Mouse (Mus musculus) MEL (cell line): ENCODE measurements around the gene Wdr31. TPM values are rescaled to one million over a fixed set of nuclear protein-coding genes. Genes with fewer than 3 reads are reported as not detected.
A peak's percentile ranks its signal among the peaks of the same experiment; 100 is the strongest.

Experiments
- DNase-seq: peaks from one replicate; pipeline ENCODE4 v3.0.0; 2011; ENCODE audit warnings: low read depth, low spot score
- H3K27ac ChIP-seq: 2 replicates; pipeline ENCODE4 v1.5.1; 2012; ENCODE audit warnings: low read depth, mild to moderate bottlenecking, control low read depth, low read length, moderate library complexity; ENCODE audit not compliant: control insufficient read depth
- H3K27me3 ChIP-seq, 2 experiments: fragments of 150-350 bp in 1 of 2; sonication (generic) in 1 of 2; 2 replicates each; pipeline ENCODE4 v1.6.1; 2012; ENCODE audit warnings: low read length in 2 of 2, mild to moderate bottlenecking in 2 of 2, improper control_type of control experiment in 1 of 2, moderate library complexity in 1 of 2; ENCODE audit not compliant: insufficient read depth in 2 of 2, control insufficient read depth in 1 of 2
- H3K36me3 ChIP-seq, 2 experiments: 2 replicates each; pipeline ENCODE4 v1.6.1; 2012 to 2014; ENCODE audit warnings: low read length in 2 of 2, improper control_type of control experiment in 1 of 2, inconsistent platforms in 1 of 2, mild to moderate bottlenecking in 1 of 2; ENCODE audit not compliant: insufficient read depth in 2 of 2, control insufficient read depth in 1 of 2
- H3K4me1 ChIP-seq, 2 experiments: fragments of 150-350 bp in 1 of 2; sonication (generic) in 1 of 2; 2 replicates each; pipeline ENCODE4 v1.6.1; 2012; ENCODE audit warnings: low read length in 2 of 2, improper control_type of control experiment in 1 of 2, mild to moderate bottlenecking in 1 of 2; ENCODE audit not compliant: insufficient read depth in 2 of 2, control insufficient read depth in 1 of 2
- H3K4me3 ChIP-seq, 2 experiments: fragments of 150-350 bp in 1 of 2; sonication (generic) in 1 of 2; 2 replicates each; pipeline ENCODE4 v1.5.1; 2012; ENCODE audit warnings: low read depth in 2 of 2, low read length in 2 of 2, mild to moderate bottlenecking in 2 of 2, moderate library complexity in 2 of 2, control low read depth in 1 of 2, improper control_type of control experiment in 1 of 2; ENCODE audit not compliant: control insufficient read depth in 1 of 2, insufficient read depth in 1 of 2
- H3K79me2 ChIP-seq: 2 replicates; pipeline ENCODE4 v1.6.1; 2012; ENCODE audit warnings: mild to moderate bottlenecking, low read length, moderate library complexity; ENCODE audit not compliant: control insufficient read depth, poor library complexity, insufficient read depth
- H3K9ac ChIP-seq: 2 replicates; pipeline ENCODE4 v1.6.1; 2012; ENCODE audit warnings: low read depth, mild to moderate bottlenecking, control low read depth, low read length, moderate library complexity; ENCODE audit not compliant: control insufficient read depth, poor library complexity, severe bottlenecking
- H3K9me3 ChIP-seq: fragments of 150-350 bp; sonication (generic); replicated peaks from 2 replicates; pipeline ENCODE4 v1.6.1; 2012; ENCODE audit warnings: mild to moderate bottlenecking, low read length, improper control_type of control experiment, moderate library complexity; ENCODE audit not compliant: insufficient read depth
- CHD1 ChIP-seq: IDR thresholded peaks from 2 replicates; pipeline ENCODE4 v1.6.1; 2012; ENCODE audit warnings: low read depth, mild to moderate bottlenecking, inconsistent platforms, low read length, improper control_type of control experiment
- CHD2 ChIP-seq: IDR thresholded peaks from 2 replicates; pipeline ENCODE4 v1.6.1; 2011; ENCODE audit warnings: low read length, improper control_type of control experiment
- CTCF ChIP-seq, 3 experiments: IDR thresholded peaks in 2 of 3; conservative IDR thresholded peaks in 1 of 3; 2 replicates each; pipeline ENCODE4 v1.5.1; 2011 to 2012; ENCODE audit warnings: low read length in 3 of 3, low read depth in 2 of 3, mild to moderate bottlenecking in 2 of 3, improper control_type of control experiment in 1 of 3, inconsistent platforms in 1 of 3, mixed read lengths in 1 of 3, moderate library complexity in 1 of 3; ENCODE audit not compliant: control insufficient read depth in 1 of 3, insufficient read depth in 1 of 3, poor library complexity in 1 of 3, severe bottlenecking in 1 of 3
- ELF1 ChIP-seq: IDR thresholded peaks from 2 replicates; pipeline ENCODE4 v1.6.1; 2014; ENCODE audit warnings: low read depth, mild to moderate bottlenecking, inconsistent platforms, low read length, improper control_type of control experiment, moderate library complexity
- EP300 ChIP-seq, 2 experiments: IDR thresholded peaks; 2 replicates each; pipeline ENCODE4 v1.6.1; 2011; ENCODE audit warnings: improper control_type of control experiment in 2 of 2, low read length in 2 of 2, low read depth in 1 of 2, mild to moderate bottlenecking in 1 of 2
- ETS1 ChIP-seq: IDR thresholded peaks from 2 replicates; pipeline ENCODE4 v1.6.1; 2012; ENCODE audit warnings: low read depth, mild to moderate bottlenecking, inconsistent platforms, low read length, improper control_type of control experiment, moderate library complexity
- GABPA ChIP-seq: IDR thresholded peaks from 2 replicates; pipeline ENCODE4 v1.6.1; 2012; ENCODE audit warnings: low read depth, mild to moderate bottlenecking, inconsistent platforms, low read length, improper control_type of control experiment, moderate library complexity
- GATA1 ChIP-seq: IDR thresholded peaks from 2 replicates; pipeline ENCODE4 v1.6.1; 2011; ENCODE audit warnings: low read depth, low read length, improper control_type of control experiment
- MAX ChIP-seq: IDR thresholded peaks from 2 replicates; pipeline ENCODE4 v1.6.1; 2011; ENCODE audit warnings: low read length, improper control_type of control experiment
- MXI1 ChIP-seq: IDR thresholded peaks from 2 replicates; pipeline ENCODE4 v1.6.1; 2011; ENCODE audit warnings: mild to moderate bottlenecking, low read depth, low read length, improper control_type of control experiment
- POLR2A ChIP-seq, 2 experiments: IDR thresholded peaks; 2 replicates each; pipeline ENCODE4 v1.6.1; 2011 to 2012; ENCODE audit warnings: low read length in 2 of 2, mild to moderate bottlenecking in 2 of 2, control low read depth in 1 of 2, improper control_type of control experiment in 1 of 2, low read depth in 1 of 2, moderate library complexity in 1 of 2; ENCODE audit not compliant: control insufficient read depth in 1 of 2, insufficient read depth in 1 of 2, poor library complexity in 1 of 2
- POLR2AphosphoS2 ChIP-seq: IDR thresholded peaks from 2 replicates; pipeline ENCODE4 v1.6.1; 2011; ENCODE audit warnings: low read length, improper control_type of control experiment
- RAD21 ChIP-seq: IDR thresholded peaks from 2 replicates; pipeline ENCODE4 v1.6.1; 2011; ENCODE audit warnings: mild to moderate bottlenecking, low read depth, low read length, improper control_type of control experiment
- RCOR1 ChIP-seq: IDR thresholded peaks from 2 replicates; pipeline ENCODE4 v1.6.1; 2012; ENCODE audit warnings: low read depth, mild to moderate bottlenecking, inconsistent platforms, low read length, improper control_type of control experiment
- SMC3 ChIP-seq: IDR thresholded peaks from 2 replicates; pipeline ENCODE4 v1.6.1; 2011; ENCODE audit warnings: low read depth, low read length, improper control_type of control experiment
- TAL1 ChIP-seq: IDR thresholded peaks from 2 replicates; pipeline ENCODE4 v1.6.1; 2012; ENCODE audit warnings: mild to moderate bottlenecking, inconsistent platforms, low read length, moderate library complexity, mixed read lengths
- TBP ChIP-seq: IDR thresholded peaks from 2 replicates; pipeline ENCODE4 v1.8.0; 2011; ENCODE audit warnings: low read depth, low read length, improper control_type of control experiment
- UBTF ChIP-seq: IDR thresholded peaks from 2 replicates; pipeline ENCODE4 v1.6.1; 2012; ENCODE audit warnings: low read depth, mild to moderate bottlenecking, inconsistent platforms, low read length, improper control_type of control experiment, moderate library complexity, borderline replicate concordance; ENCODE audit not compliant: insufficient read depth
- USF1 ChIP-seq: IDR thresholded peaks from 2 replicates; pipeline ENCODE4 v1.6.1; 2014; ENCODE audit warnings: low read depth, mild to moderate bottlenecking, inconsistent platforms, low read length, improper control_type of control experiment, moderate library complexity
- USF2 ChIP-seq, 2 experiments: IDR thresholded peaks; 2 replicates each; pipeline ENCODE4 v1.6.1; 2011 to 2012; ENCODE audit warnings: improper control_type of control experiment in 2 of 2, low read length in 2 of 2, borderline replicate concordance in 1 of 2, inconsistent platforms in 1 of 2, low read depth in 1 of 2, mild to moderate bottlenecking in 1 of 2; ENCODE audit not compliant: insufficient read depth in 1 of 2
- ZMIZ1 ChIP-seq: IDR thresholded peaks from 2 replicates; pipeline ENCODE4 v1.6.1; 2012; ENCODE audit warnings: low read depth, mild to moderate bottlenecking, inconsistent platforms, low read length, improper control_type of control experiment, moderate library complexity
- ZNF384 ChIP-seq: IDR thresholded peaks from 2 replicates; pipeline ENCODE4 v1.6.1; 2012; ENCODE audit warnings: low read depth, mild to moderate bottlenecking, inconsistent platforms, low read length, improper control_type of control experiment
- polyA plus RNA-seq, 2 experiments: library from polyadenylated mRNA; stranded (reverse) in 1 of 2; unstranded in 1 of 2; fragments of >175 nt in 1 of 2; fragments of >200 nt in 1 of 2; gene quantifications; 2 replicates each; pipeline versions ENCODE4 v1.2.1 to v1.2.4; 2012; ENCODE audit warnings: low replicate concordance in 2 of 2, low read depth in 1 of 2; ENCODE audit not compliant: insufficient read length in 2 of 2, insufficient read depth in 1 of 2, missing spikeins in 1 of 2
- total RNA-seq: library from RNA; depleted of rRNA; stranded (reverse); fragments of 300-350 nt; gene quantifications from 2 replicates; pipeline ENCODE4 v1.2.3, GENCODE M21; 2012

Wdr31 gene
- total and polyA plus RNA-seq, 3 experiments, result 0.91 to 1.9 TPM; not detected in 1

DNA sequence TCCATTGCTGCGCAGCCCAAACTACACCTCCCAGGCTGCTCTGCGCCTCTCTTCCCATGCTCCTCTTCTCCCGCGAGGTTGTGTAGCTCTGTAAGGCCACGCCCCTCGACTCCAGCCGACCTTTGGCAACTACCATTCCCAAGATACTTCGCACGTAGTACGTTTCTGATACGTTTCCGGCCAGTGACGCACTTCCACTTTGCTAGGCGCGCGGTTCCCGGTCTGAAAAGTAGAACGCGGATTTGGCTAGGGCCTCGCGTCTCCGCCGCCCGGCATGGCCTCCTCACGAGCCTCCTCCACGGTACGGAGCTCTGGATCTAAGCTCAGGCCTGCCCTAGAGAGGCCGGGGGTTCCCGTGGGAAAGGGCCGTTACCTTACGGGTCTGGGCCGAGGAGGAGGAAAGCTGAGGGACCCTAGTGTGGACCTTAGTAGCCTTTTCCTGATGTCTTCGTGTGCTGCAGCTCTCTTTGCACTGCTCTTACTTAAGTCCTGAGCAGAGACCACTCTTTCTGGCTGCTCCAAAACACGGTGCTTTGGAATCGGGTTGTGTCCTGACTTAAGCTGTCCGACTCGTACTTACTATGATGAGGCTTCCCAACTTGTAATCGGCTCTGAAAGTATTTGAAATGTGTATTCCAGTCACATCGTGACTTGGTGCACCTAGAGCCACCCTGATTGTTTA is 62.0 kb downstream of the Wdr31 start, which contains the start of the genes Cdc26 and Prpf4 (continued):
- TF ChIP-seq CHD1 (no peak), ZMIZ1 (peak; percentile 90), CTCF (IDR thresholded peaks at IDR 0.05 in 2 of 3, conservative IDR thresholded peaks at IDR 0.05 in 1 of 3; ENCODE audit: control insufficient read depth in 1 of 3, insufficient read depth in 1 of 3, low read depth in 2 of 3, low read length in 3 of 3, poor library complexity in 1 of 3, severe bottlenecking in 1 of 3) (no peak), GATA1 (no peak), GABPA (no peak), MXI1 (peak; percentile 93), RAD21 (no peak), MAX (peak; percentile 89), ELF1 (peak; percentile 84), TAL1 (no peak)

DNA sequence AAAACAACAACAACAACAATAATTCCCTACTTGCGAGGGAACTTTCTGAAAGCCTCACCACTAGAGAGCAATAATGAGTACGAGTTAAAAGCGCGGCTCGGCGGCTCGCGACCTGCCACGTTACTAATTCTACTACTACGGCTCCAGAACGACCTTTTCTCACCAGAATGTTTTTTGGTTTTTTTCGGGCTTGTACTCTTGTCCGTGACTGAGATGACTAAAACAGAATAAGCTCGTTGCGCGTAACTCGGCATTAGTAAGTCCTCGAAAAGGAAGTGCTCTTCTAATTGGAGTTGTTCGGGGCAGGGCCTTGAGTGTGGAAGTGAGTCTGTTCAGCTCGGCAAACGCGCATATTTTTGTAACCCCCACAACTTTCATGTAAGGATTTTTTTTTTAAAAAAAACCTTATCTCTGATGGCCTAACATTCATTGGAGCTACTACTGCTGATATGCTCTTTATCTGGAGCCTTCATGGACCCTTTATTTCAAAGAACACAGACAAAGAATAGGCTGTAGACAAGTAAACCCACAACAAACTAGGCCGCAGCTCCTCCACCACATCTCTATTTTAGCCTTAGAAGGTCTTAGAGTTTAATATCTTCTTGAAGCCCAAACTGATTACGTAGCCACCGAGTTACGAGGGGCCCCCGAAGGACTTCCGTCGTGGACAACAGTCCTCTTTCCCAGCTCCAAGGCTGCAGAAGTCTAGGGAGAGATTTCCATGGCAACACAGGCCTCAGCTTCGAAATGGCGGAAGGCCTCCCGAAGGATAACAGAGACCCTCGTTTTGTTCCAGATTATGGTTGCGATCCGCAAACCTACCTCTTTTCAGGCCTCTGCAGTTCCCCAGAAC is 62.7 kb downstream of the Wdr31 start:
- Histone ChIP-seq H3K9me3 (no peaks in the 10 kb centered on the region), H3K36me3 (peaks cover 7 to 23% of the 10 kb centered on the region in 2 experiments), H3K9ac (peak overlapping the region; percentile 64), H3K27ac (peak overlapping the region; percentile 91), H3K4me1 (peaks cover 12 to 13% of the 10 kb centered on the region in 2 experiments), H3K79me2 (peaks cover 33% of the 10 kb centered on the region), H3K27me3 (no peaks in the 10 kb centered on the region), H3K4me3 (peak overlapping the region; percentile 61)
- DNase-seq, result peak; percentile 88
- TF ChIP-seq ELF1, result peak; percentile 24; the same call in 1 of the 2 replicates
- peak; percentile 36; the same call in 1 of the 2 replicates for TF ChIP-seq ETS1
- peak; percentile 94 for TF ChIP-seq GATA1
- TF ChIP-seq MAX, result no peak
- no peak for TF ChIP-seq CHD2
- TF ChIP-seq EP300 (IDR thresholded peaks at IDR 0.05; ENCODE audit: low read depth in 1 of 2, low read length in 2 of 2), result peak in 1 of 2 experiments; percentile 56; a peak in 1 of 4 replicates
- TF ChIP-seq RCOR1, result no peak
- TF ChIP-seq USF2 (IDR thresholded peaks at IDR 0.05; ENCODE audit: borderline replicate concordance in 1 of 2, insufficient read depth in 1 of 2, low read depth in 1 of 2, low read length in 2 of 2), result no peak
- no peak for TF ChIP-seq TAL1
- no peak for TF ChIP-seq RAD21
- no peak for TF ChIP-seq MXI1
- no peak for TF ChIP-seq CTCF (IDR thresholded peaks at IDR 0.05 in 2 of 3, conservative IDR thresholded peaks at IDR 0.05 in 1 of 3; ENCODE audit: control insufficient read depth in 1 of 3, insufficient read depth in 1 of 3, low read depth in 2 of 3, low read length in 3 of 3, poor library complexity in 1 of 3, severe bottlenecking in 1 of 3)
- peak; percentile 93 for TF ChIP-seq ZNF384
- peak; percentile 49; the same call in 1 of the 2 replicates for TF ChIP-seq TBP
- no peak for TF ChIP-seq POLR2AphosphoS2
- TF ChIP-seq ZMIZ1, result no peak
- TF ChIP-seq UBTF, result no peak
- TF ChIP-seq POLR2A (IDR thresholded peaks at IDR 0.05; ENCODE audit: control insufficient read depth in 1 of 2, insufficient read depth in 1 of 2, low read depth in 1 of 2, low read length in 2 of 2, poor library complexity in 1 of 2), result no peak
- TF ChIP-seq USF1, result no peak
- no peak for TF ChIP-seq SMC3
